Mouse (Mus musculus) stomach, embryonic 14.5 days (tissue): Measurements from ENCODE around the gene Hpd. TPM values are rescaled to one million over a fixed set of nuclear protein-coding genes. Genes with fewer than 3 reads are reported as not detected.

Source experiments
- ATAC-seq: fragments of 200-750 bp; cut with Nextera tagmentation; 2 replicates; pipeline ENCODE4 v1.8.0; 2017; ENCODE audit warnings: low read depth, moderate TSS enrichment; ENCODE audit not compliant: insufficient number of reproducible peaks, insufficient read depth, low FRiP score
- H3K27ac ChIP-seq: fragments of 300-500 bp; sonication (generic); 2 replicates; pipeline ENCODE4 v1.5.1; 2014; ENCODE audit warnings: mild to moderate bottlenecking, low read length, moderate library complexity, mixed read lengths
- H3K27me3 ChIP-seq: fragments of 300-500 bp; sonication (generic); 2 replicates; pipeline ENCODE4 v1.6.1; 2014; ENCODE audit warnings: low read length, control low read depth, mixed read lengths; ENCODE audit not compliant: control insufficient read depth, insufficient read depth
- H3K36me3 ChIP-seq: fragments of 300-500 bp; sonication (generic); 2 replicates; pipeline ENCODE4 v1.6.1; 2014; ENCODE audit warnings: mild to moderate bottlenecking, control low read depth, low read length, moderate library complexity, mixed read lengths; ENCODE audit not compliant: control insufficient read depth, insufficient read depth
- H3K4me1 ChIP-seq: fragments of 300-500 bp; sonication (generic); 2 replicates; pipeline ENCODE4 v1.6.1; 2014; ENCODE audit warnings: low read length, control low read depth, mixed read lengths; ENCODE audit not compliant: control insufficient read depth, insufficient read depth
- H3K4me2 ChIP-seq: fragments of 300-500 bp; sonication (generic); replicated peaks from 2 replicates; pipeline ENCODE4 v1.6.1; 2014; ENCODE audit warnings: low read depth, low read length, control low read depth
- H3K4me3 ChIP-seq: fragments of 300-500 bp; sonication (generic); 2 replicates; pipeline ENCODE4 v1.5.1; 2014; ENCODE audit warnings: low read depth, low read length, control low read depth
- H3K9ac ChIP-seq: fragments of 300-500 bp; sonication (generic); replicated peaks from 2 replicates; pipeline ENCODE4 v1.6.1; 2014; ENCODE audit warnings: low read depth, mild to moderate bottlenecking, control low read depth, low read length, moderate library complexity, mixed read lengths
- H3K9me3 ChIP-seq: fragments of 300-500 bp; sonication (generic); 2 replicates; pipeline ENCODE4 v1.6.1; 2016; ENCODE audit warnings: low read depth, low read length, control low read depth; ENCODE audit not compliant: control insufficient read depth
- WGBS: fragments of 180-500 bp; shearing (Covaris S2); extraction: QIAGEN DNeasy Blood & Tissue Kit; methylation state at CpG from one replicate; pipeline ENCODE4 v1.1.7; 2014; 5-methylcytosine and 5-hydroxymethylcytosine counted together
- polyA plus RNA-seq: library from polyadenylated mRNA; unstranded; fragments of >200 nt; fragmentation: Nextera tagmentation; extraction: Ambion mirVana; gene quantifications from 2 replicates; pipeline ENCODE4 v1.2.1, GENCODE M21; 2014

Gene Hpd
- polyA plus RNA-seq, 1 experiment from 2014 or later: not detected

GRCm38 (mm10) chr5:123133083-123133783, 49.3 kb downstream of the Hpd start:
- H3K4me1 ChIP-seq: peaks cover 59% of the 10 kb centered on the region

GRCm38 (mm10) chr5:123132308-123133071, 50.0 kb downstream of the Hpd start, which contains the start of gene Rhof:
TSS of gene Rhof (minus strand) at chr5:123132692.
- peaks cover 7% of the 10 kb centered on the region; the same call in 1 of the 2 replicates for H3K36me3 ChIP-seq
- peak within 1 kb of the TSS; percentile 55 for H3K4me2 ChIP-seq
- H3K4me1 ChIP-seq: peaks cover 51% of the 10 kb centered on the region
- no peaks in the 10 kb centered on the region for H3K9me3 ChIP-seq
- H3K4me3 ChIP-seq: peak within 1 kb of the TSS; percentile 31
- H3K27me3 ChIP-seq: no peaks in the 10 kb centered on the region
- ATAC-seq: peak; percentile 25; the same call in 1 of the 2 replicates
- WGBS: 6% methylated on average over 44 of the region's 44 CpGs
- peak within 1 kb of the TSS; percentile 100 for H3K27ac ChIP-seq
- H3K9ac ChIP-seq: 0 out of 2 replicates have a peak within 1 kb of the TSS, but pooled peaks have one; percentile 26

More at GRCm38 (mm10) chr5:123133083-123133783, 49.3 kb downstream of the Hpd start:
- H3K27me3 ChIP-seq: no peaks in the 10 kb centered on the region
- H3K27ac ChIP-seq: peak overlapping the region; percentile 100
- no peak overlapping the region; the same call in 1 of the 2 replicates for H3K4me3 ChIP-seq
- H3K9ac ChIP-seq: no peak overlapping the region
- no peak for ATAC-seq
- 17% methylated on average over 18 of the region's 18 CpGs for WGBS
- H3K36me3 ChIP-seq: peaks cover 7% of the 10 kb centered on the region; the same call in 1 of the 2 replicates
- peak overlapping the region; percentile 55; the same call in 1 of the 2 replicates for H3K4me2 ChIP-seq
- no peaks in the 10 kb centered on the region for H3K9me3 ChIP-seq

GRCm38 (mm10) chr5:123130814-123131148, 51.7 kb downstream of the Hpd start:
- Histone ChIP-seq H3K36me3 (peaks cover 7% of the 10 kb centered on the region; the same call in 1 of the 2 replicates), H3K4me3 (no peak overlapping the region), H3K4me2 (no peak overlapping the region), H3K4me1 (peaks cover 36% of the 10 kb centered on the region), H3K27ac (no peak overlapping the region), H3K9me3 (no peaks in the 10 kb centered on the region), H3K9ac (no peak overlapping the region), H3K27me3 (no peaks in the 10 kb centered on the region)
- no peak for ATAC-seq
- WGBS: 80% methylated on average over 5 of the region's 5 CpGs

GRCm38 (mm10) chr5:123130030-123130813, 52.3 kb downstream of the Hpd start:
- no peak overlapping the region for H3K27ac ChIP-seq
- H3K9me3 ChIP-seq: no peaks in the 10 kb centered on the region
- H3K4me3 ChIP-seq: no peak overlapping the region
- no peak overlapping the region for H3K9ac ChIP-seq
- no peaks in the 10 kb centered on the region for H3K27me3 ChIP-seq
- H3K4me2 ChIP-seq: no peak overlapping the region
- ATAC-seq: no peak
- H3K36me3 ChIP-seq: peaks cover 7% of the 10 kb centered on the region; the same call in 1 of the 2 replicates
- 88% methylated on average over 9 of the region's 9 CpGs for WGBS
- H3K4me1 ChIP-seq: peaks cover 31% of the 10 kb centered on the region

GRCm38 (mm10) chr5:123129170-123129757, 53.3 kb downstream of the Hpd start:
- no peak overlapping the region for H3K4me3 ChIP-seq
- H3K36me3 ChIP-seq: peaks cover 7% of the 10 kb centered on the region; the same call in 1 of the 2 replicates
- ATAC-seq: no peak
- H3K4me1 ChIP-seq: peaks cover 21% of the 10 kb centered on the region
- no peaks in the 10 kb centered on the region for H3K27me3 ChIP-seq
- H3K27ac ChIP-seq: no peak overlapping the region
- H3K9ac ChIP-seq: no peak overlapping the region
- H3K4me2 ChIP-seq: no peak overlapping the region
- 81% methylated on average over 10 of the region's 10 CpGs for WGBS
- no peaks in the 10 kb centered on the region for H3K9me3 ChIP-seq

- WGBS: 57% methylated on average over 10 of the region's 10 CpGs
- Histone ChIP-seq H3K36me3 (peaks cover 4% of the 10 kb centered on the region; the same call in 1 of the 2 replicates), H3K4me2 (no peak overlapping the region), H3K27me3 (no peaks in the 10 kb centered on the region), H3K9me3 (no peaks in the 10 kb centered on the region), H3K9ac (no peak overlapping the region), H3K4me3 (no peak overlapping the region), H3K27ac (no peak overlapping the region), H3K4me1 (peaks cover 14% of the 10 kb centered on the region)
- no peak for ATAC-seq
Observed at GRCm38 (mm10) chr5:123128426-123129169, 53.9 kb downstream of the Hpd start.

- H3K36me3 ChIP-seq: 0 out of 2 replicates have a peak, but pooled peaks cover 4% of the 10 kb centered on the region
- no peak overlapping the region for H3K27ac ChIP-seq
- no peak overlapping the region for H3K9ac ChIP-seq
- H3K4me1 ChIP-seq: peaks cover 2% of the 10 kb centered on the region; the same call in 1 of the 2 replicates
- no peaks in the 10 kb centered on the region for H3K9me3 ChIP-seq
- ATAC-seq: no peak
- H3K4me3 ChIP-seq: no peak overlapping the region
- WGBS: 68% methylated on average over 6 of the region's 6 CpGs
- no peak overlapping the region for H3K4me2 ChIP-seq
- H3K27me3 ChIP-seq: no peaks in the 10 kb centered on the region
Observed at GRCm38 (mm10) chr5:123127031-123127430, 55.5 kb downstream of the Hpd start.
